Mouse (Mus musculus) midbrain, embryonic 15.5 days (tissue): ENCODE data around the gene Ccdc181. TPM values are rescaled to one million over a fixed set of nuclear protein-coding genes. Genes with fewer than 3 reads are reported as not detected.

Experiments
- ATAC-seq: fragments of 200-750 bp; cut with Nextera tagmentation; replicated peaks from 2 replicates; pipeline ENCODE4 v1.8.0; 2017; ENCODE audit warnings: moderate TSS enrichment
- H3K27ac ChIP-seq: fragments of 300-500 bp; sonication (generic); 2 replicates; pipeline ENCODE4 v1.5.1; 2015; ENCODE audit warnings: mild to moderate bottlenecking, inconsistent platforms
- H3K27me3 ChIP-seq: fragments of 300-500 bp; sonication (generic); replicated peaks from 2 replicates; pipeline ENCODE4 v1.6.1; 2015; ENCODE audit warnings: inconsistent platforms
- H3K36me3 ChIP-seq: fragments of 300-500 bp; sonication (generic); replicated peaks from 2 replicates; pipeline ENCODE4 v1.6.1; 2015; ENCODE audit warnings: inconsistent platforms
- H3K4me1 ChIP-seq: fragments of 300-500 bp; sonication (generic); 2 replicates; pipeline ENCODE4 v1.6.1; 2015; ENCODE audit warnings: inconsistent platforms
- H3K4me2 ChIP-seq: fragments of 300-500 bp; sonication (generic); 2 replicates; pipeline ENCODE4 v1.6.1; 2015; ENCODE audit warnings: inconsistent platforms, mild to moderate bottlenecking, moderate library complexity
- H3K4me3 ChIP-seq: fragments of 300-500 bp; sonication (generic); 2 replicates; pipeline ENCODE4 v1.5.1; 2015; ENCODE audit warnings: mild to moderate bottlenecking, inconsistent platforms
- H3K9ac ChIP-seq: fragments of 300-500 bp; sonication (generic); 2 replicates; pipeline ENCODE4 v1.6.1; 2015; ENCODE audit warnings: mild to moderate bottlenecking, inconsistent platforms
- H3K9me3 ChIP-seq: fragments of 300-500 bp; sonication (generic); 2 replicates; pipeline ENCODE4 v1.6.1; 2016; ENCODE audit warnings: inconsistent platforms
- WGBS: fragments of 180-500 bp; shearing (Covaris S2); methylation state at CpG from one replicate; pipeline ENCODE4 v1.1.7; 2015; ENCODE audit warnings: mixed read lengths; 5-methylcytosine and 5-hydroxymethylcytosine counted together
- polyA plus RNA-seq: library from polyadenylated mRNA; unstranded; fragments of >200 nt; fragmentation: Nextera tagmentation; extraction: Ambion mirVana; gene quantifications from 2 replicates; pipeline ENCODE4 v1.2.1, GENCODE M21; 2015

The Ccdc181 gene
- polyA plus RNA-seq, 1 experiment from 2014 or later: 25.7 TPM

GRCm38 (mm10) chr1:164292040-164292439 lies 16.7 kb downstream of the Ccdc181 start:
- Histone ChIP-seq H3K4me1 (no peaks in the 10 kb centered on the region), H3K4me3 (no peak overlapping the region), H3K27ac (no peak overlapping the region), H3K36me3 (peaks cover 35% of the 10 kb centered on the region; the same call in 1 of the 2 replicates), H3K9ac (no peak overlapping the region), H3K9me3 (no peaks in the 10 kb centered on the region), H3K4me2 (no peak overlapping the region), H3K27me3 (no peaks in the 10 kb centered on the region)
- WGBS: 92% methylated on average over 5 of the region's 5 CpGs
- no peak for ATAC-seq

- H3K9ac ChIP-seq: no peak overlapping the region
- H3K36me3 ChIP-seq: peaks cover 51% of the 10 kb centered on the region
- no peaks in the 10 kb centered on the region for H3K4me1 ChIP-seq
- H3K9me3 ChIP-seq: no peaks in the 10 kb centered on the region
- H3K27ac ChIP-seq: no peak overlapping the region
- no peak overlapping the region for H3K4me2 ChIP-seq
- no peak overlapping the region for H3K4me3 ChIP-seq
- WGBS: 96% methylated on average over 6 of the region's 6 CpGs
- ATAC-seq: no peak
- no peaks in the 10 kb centered on the region for H3K27me3 ChIP-seq
Observed at GRCm38 (mm10) chr1:164294071-164294470, 18.7 kb downstream of the Ccdc181 start.

DNA sequence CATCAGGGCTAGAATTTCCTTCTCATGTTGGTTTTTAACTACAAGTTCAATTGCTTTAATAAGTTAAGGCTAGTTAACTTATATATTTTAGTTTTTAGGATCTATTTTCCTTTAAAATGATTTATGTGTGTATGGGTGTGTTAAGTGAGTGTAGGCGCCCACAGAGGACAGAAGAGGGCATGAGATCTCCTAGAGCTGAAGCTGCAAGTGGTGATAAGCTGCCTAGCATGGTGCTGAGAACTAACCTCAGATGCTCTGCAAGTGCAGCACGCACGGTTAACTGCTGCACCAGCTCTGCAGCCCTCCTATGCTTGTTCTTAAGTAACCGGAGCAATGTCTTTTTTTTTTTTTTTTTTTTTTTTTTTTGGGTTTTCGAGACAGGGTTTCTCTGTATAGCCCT lies 21.1 kb downstream of the Ccdc181 start:
- no peak for ATAC-seq
- Histone ChIP-seq H3K27ac (no peak overlapping the region), H3K4me3 (no peak overlapping the region), H3K4me1 (no peaks in the 10 kb centered on the region), H3K9me3 (no peaks in the 10 kb centered on the region), H3K27me3 (no peaks in the 10 kb centered on the region), H3K4me2 (no peak overlapping the region), H3K9ac (no peak overlapping the region), H3K36me3 (peaks cover 63% of the 10 kb centered on the region)
- WGBS: 96% methylated on average over 4 of the region's 5 CpGs

GRCm38 (mm10) chr1:164301949-164302348 lies 26.6 kb downstream of the Ccdc181 start:
- Histone ChIP-seq H3K4me2 (no peak overlapping the region), H3K4me1 (peaks cover 16% of the 10 kb centered on the region), H3K4me3 (no peak overlapping the region), H3K36me3 (peaks cover 48% of the 10 kb centered on the region), H3K9me3 (no peaks in the 10 kb centered on the region), H3K27me3 (no peaks in the 10 kb centered on the region), H3K27ac (no peak overlapping the region), H3K9ac (no peak overlapping the region)
- no peak for ATAC-seq
- 94% methylated on average over 4 of the region's 4 CpGs for WGBS

DNA sequence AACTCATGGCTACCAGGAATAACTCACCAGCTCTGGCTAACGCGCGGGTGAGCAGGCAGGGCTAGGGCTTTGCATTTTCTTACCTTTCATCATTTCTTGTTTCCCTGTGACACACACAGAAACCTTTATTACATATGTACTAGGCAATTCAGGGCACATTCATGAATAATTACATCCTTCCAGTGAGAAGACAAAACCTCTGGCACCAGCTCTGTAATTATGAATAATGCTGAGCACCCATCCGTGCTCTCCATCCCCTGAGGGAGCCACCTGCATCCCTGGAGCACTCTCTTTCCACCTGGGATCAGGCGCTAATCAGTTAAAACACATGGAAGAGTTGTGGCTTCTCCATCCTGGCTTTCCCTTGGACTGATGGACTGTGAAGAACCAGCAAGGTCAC lies 28.4 kb downstream of the Ccdc181 start, which contains the start of gene Nme7:
Gene Nme7, plus strand, starts transcription at position 301 of the 400 bp plus-strand sequence.
- ATAC-seq: no peak
- H3K9me3 ChIP-seq: no peaks in the 10 kb centered on the region
- no peak within 1 kb of the TSS for H3K4me3 ChIP-seq
- H3K27me3 ChIP-seq: no peaks in the 10 kb centered on the region
- WGBS: 90% methylated on average over 5 of the region's 5 CpGs
- no peak within 1 kb of the TSS for H3K9ac ChIP-seq
- H3K36me3 ChIP-seq: peaks cover 34% of the 10 kb centered on the region
- peaks cover 26% of the 10 kb centered on the region for H3K4me1 ChIP-seq
- no peak within 1 kb of the TSS for H3K27ac ChIP-seq
- H3K4me2 ChIP-seq: no peak within 1 kb of the TSS

DNA sequence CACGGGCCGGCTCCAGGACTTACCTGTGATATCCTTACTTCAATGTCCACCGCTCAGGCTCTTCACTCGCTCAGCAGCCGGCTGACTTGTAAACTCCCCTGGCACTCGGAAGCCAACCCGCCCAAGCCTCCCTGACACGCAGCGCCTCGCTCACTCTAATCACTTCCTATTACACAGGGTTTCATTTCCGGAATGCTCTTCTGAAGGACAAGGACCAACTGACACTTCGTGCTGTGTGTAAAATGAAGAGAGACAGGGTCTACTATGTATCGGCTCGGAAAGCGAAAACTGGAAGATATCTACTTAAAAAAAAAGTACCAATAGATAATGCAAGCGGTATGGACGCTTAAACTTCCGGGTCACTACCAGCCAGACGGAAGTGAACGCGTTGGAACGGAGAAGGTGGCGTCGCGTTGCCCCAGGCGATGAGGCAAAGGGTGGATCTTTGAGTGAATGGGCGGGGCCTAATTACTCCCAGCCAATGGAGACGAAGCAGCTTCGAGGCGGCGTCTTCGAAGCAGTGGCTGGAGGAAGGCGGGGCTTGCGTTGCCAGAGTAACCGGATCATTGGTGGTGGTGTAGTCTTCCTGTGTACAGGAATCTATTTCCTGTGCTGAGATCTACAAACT lies 31.9 kb downstream of the Ccdc181 start, which contains the start of gene Blzf1:
Gene Blzf1, minus strand, starts transcription at position 366 of the 628 bp plus-strand sequence.
- H3K9ac ChIP-seq: peak within 1 kb of the TSS; percentile 54
- no peaks in the 10 kb centered on the region for H3K9me3 ChIP-seq
- WGBS: under 1% methylated on average over 35 of the region's 35 CpGs
- peak; percentile 99 for ATAC-seq
- H3K36me3 ChIP-seq: peaks cover 4% of the 10 kb centered on the region; the same call in 1 of the 2 replicates
- no peaks in the 10 kb centered on the region for H3K27me3 ChIP-seq
- H3K4me1 ChIP-seq: peaks cover 26% of the 10 kb centered on the region
- H3K27ac ChIP-seq: peak within 1 kb of the TSS; percentile 82
- H3K4me2 ChIP-seq: peak within 1 kb of the TSS; percentile 87
- H3K4me3 ChIP-seq: peak within 1 kb of the TSS; percentile 58

- H3K36me3 ChIP-seq: peaks cover 2% of the 10 kb centered on the region; the same call in 1 of the 2 replicates
- ATAC-seq: peak; percentile 28
- peak overlapping the region; percentile 87 for H3K4me2 ChIP-seq
- H3K27ac ChIP-seq: peak overlapping the region; percentile 82
- H3K4me1 ChIP-seq: peaks cover 26% of the 10 kb centered on the region
- 13% methylated on average over 10 of the region's 10 CpGs for WGBS
- H3K27me3 ChIP-seq: no peaks in the 10 kb centered on the region
- peak overlapping the region; percentile 58 for H3K4me3 ChIP-seq
- H3K9ac ChIP-seq: peak overlapping the region; percentile 54
- no peaks in the 10 kb centered on the region for H3K9me3 ChIP-seq
Observed at GRCm38 (mm10) chr1:164307922-164308321, 32.5 kb downstream of the Ccdc181 start.

DNA sequence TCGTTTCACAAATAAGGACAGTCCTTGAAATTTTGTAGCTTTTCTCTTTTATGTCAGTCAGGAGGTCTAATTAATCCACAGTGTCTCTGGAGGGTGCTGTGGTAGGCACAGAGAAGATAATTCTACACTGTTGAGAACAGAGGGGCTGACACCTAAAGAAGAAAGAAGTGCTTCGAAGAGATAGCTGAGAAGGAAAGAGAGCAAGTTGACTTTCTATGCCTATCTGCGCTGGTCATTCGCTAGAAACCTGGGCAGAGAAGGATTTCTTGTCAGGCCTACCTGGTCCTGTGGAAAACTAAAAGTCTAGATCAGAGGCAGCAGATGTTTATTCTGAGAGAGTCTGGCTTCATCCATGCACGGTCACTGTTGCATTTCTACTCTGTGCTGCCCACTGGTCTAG lies 38.7 kb downstream of the Ccdc181 start:
- Histone ChIP-seq H3K36me3 (peaks cover 7% of the 10 kb centered on the region; the same call in 1 of the 2 replicates), H3K4me2 (no peak overlapping the region), H3K9me3 (no peaks in the 10 kb centered on the region), H3K9ac (no peak overlapping the region), H3K4me1 (peaks cover 5% of the 10 kb centered on the region; the same call in 1 of the 2 replicates), H3K27ac (no peak overlapping the region), H3K4me3 (no peak overlapping the region), H3K27me3 (no peaks in the 10 kb centered on the region)
- WGBS: 94% methylated on average over 5 of the region's 5 CpGs
- no peak for ATAC-seq

DNA sequence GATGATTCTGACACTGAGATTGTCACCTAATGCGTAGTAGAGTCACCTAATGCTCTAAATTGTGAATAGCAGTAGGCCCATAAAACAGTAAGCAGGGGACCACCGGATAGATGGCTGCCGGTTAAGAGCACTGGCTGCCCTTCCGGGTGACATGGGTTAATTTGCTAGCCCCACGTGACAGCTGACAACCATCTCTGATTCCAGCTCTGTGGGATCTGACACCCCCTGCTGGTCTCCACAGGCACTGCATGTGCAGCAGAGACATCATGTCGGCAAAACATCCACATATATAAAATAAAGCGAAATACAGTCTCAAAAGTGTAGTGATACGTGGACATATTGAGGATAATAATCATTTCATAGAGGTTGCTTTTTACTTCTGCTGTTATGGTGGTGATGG lies 39.9 kb downstream of the Ccdc181 start:
- H3K4me3 ChIP-seq: no peak overlapping the region
- H3K27ac ChIP-seq: no peak overlapping the region
- H3K4me2 ChIP-seq: no peak overlapping the region
- H3K9ac ChIP-seq: no peak overlapping the region
- ATAC-seq: no peak
- 69% methylated on average over 8 of the region's 8 CpGs for WGBS
- H3K9me3 ChIP-seq: no peaks in the 10 kb centered on the region
- H3K27me3 ChIP-seq: no peaks in the 10 kb centered on the region
- H3K36me3 ChIP-seq: peaks cover 7% of the 10 kb centered on the region; the same call in 1 of the 2 replicates
- H3K4me1 ChIP-seq: peaks cover 5% of the 10 kb centered on the region; the same call in 1 of the 2 replicates

DNA sequence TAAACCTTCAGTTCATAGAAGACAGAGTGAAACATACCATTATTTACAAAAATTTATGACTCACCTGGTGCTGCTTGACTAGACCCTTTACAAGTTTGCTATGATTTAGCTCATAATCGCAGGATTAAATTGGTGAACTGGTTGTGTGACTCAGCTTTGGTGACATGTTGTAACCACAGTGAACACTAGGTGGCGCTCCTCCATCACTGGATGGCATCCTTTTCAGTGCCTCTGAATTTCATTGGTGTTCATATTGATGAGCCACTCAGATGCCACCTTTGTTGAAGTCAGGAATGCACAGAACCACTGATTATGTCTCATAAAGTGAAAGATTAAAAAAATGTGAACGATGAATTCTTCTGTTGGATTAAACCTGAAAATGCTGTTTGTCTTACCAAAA lies 41.3 kb downstream of the Ccdc181 start:
- peak; percentile 73 for ATAC-seq
- Histone ChIP-seq H3K9ac (no peak overlapping the region), H3K4me1 (peaks cover 10% of the 10 kb centered on the region), H3K27ac (no peak overlapping the region), H3K36me3 (0 out of 2 replicates have a peak, but pooled peaks cover 7% of the 10 kb centered on the region), H3K4me2 (no peak overlapping the region), H3K27me3 (no peaks in the 10 kb centered on the region), H3K9me3 (no peaks in the 10 kb centered on the region), H3K4me3 (no peak overlapping the region)
- 27% methylated on average over 3 of the region's 3 CpGs for WGBS

- H3K4me1 ChIP-seq: peaks cover 10% of the 10 kb centered on the region
- no peak overlapping the region for H3K9ac ChIP-seq
- H3K36me3 ChIP-seq: 0 out of 2 replicates have a peak, but pooled peaks cover 7% of the 10 kb centered on the region
- H3K4me2 ChIP-seq: no peak overlapping the region
- peak; percentile 5; the same call in 1 of the 2 replicates for ATAC-seq
- H3K9me3 ChIP-seq: no peaks in the 10 kb centered on the region
- no peaks in the 10 kb centered on the region for H3K27me3 ChIP-seq
- H3K27ac ChIP-seq: no peak overlapping the region
- H3K4me3 ChIP-seq: no peak overlapping the region
- 90% methylated on average over 9 of the region's 9 CpGs for WGBS
Observed at GRCm38 (mm10) chr1:164317261-164317660, 41.9 kb downstream of the Ccdc181 start.

- H3K9ac ChIP-seq: no peak overlapping the region
- WGBS: 93% methylated on average over 5 of the region's 5 CpGs
Observed at GRCm38 (mm10) chr1:164318474-164318873, 43.1 kb downstream of the Ccdc181 start.

More at GRCm38 (mm10) chr1:164318474-164318873, 43.1 kb downstream of the Ccdc181 start:
- H3K4me1 ChIP-seq: peaks cover 10% of the 10 kb centered on the region
- no peaks in the 10 kb centered on the region for H3K27me3 ChIP-seq
- H3K27ac ChIP-seq: no peak overlapping the region
- H3K4me2 ChIP-seq: no peak overlapping the region
- no peak for ATAC-seq
- no peak overlapping the region for H3K4me3 ChIP-seq
- H3K36me3 ChIP-seq: 0 out of 2 replicates have a peak, but pooled peaks cover 4% of the 10 kb centered on the region
- H3K9me3 ChIP-seq: no peaks in the 10 kb centered on the region
